Mouse (Mus musculus): ENCODE results near the gene Farsa. TPM values are rescaled to one million over a fixed set of nuclear protein-coding genes. Genes with fewer than 3 reads are reported as not detected.

Farsa gene
- polyA plus RNA-seq, 1 experiment = 104 TPM

- H3K36me3 ChIP-seq (ENCODE audit: control insufficient read depth, insufficient read depth) = no peaks in the 10 kb centered on the region
- H3K79me2 ChIP-seq (ENCODE audit: control insufficient read depth, insufficient read depth) = no peaks in the 10 kb centered on the region
- no peak overlapping the region for H3K4me3 ChIP-seq (ENCODE audit: insufficient read depth, poor library complexity, severe bottlenecking)
- H3ac ChIP-seq (ENCODE audit: control insufficient read depth, insufficient read length, low read depth) = no peak overlapping the region
- H3K79me3 ChIP-seq (ENCODE audit: low read depth) = no peaks in the 10 kb centered on the region
- no peaks in the 10 kb centered on the region for H3K27me3 ChIP-seq (ENCODE audit: control insufficient read depth, insufficient read depth, insufficient read length)
- no peak for TF ChIP-seq USF1 (IDR thresholded peaks at IDR 0.05; ENCODE audit: low read depth)
- no peak for TF ChIP-seq CTCF (IDR thresholded peaks at IDR 0.05; ENCODE audit: control insufficient read depth, insufficient read depth, insufficient read length)
- no peak for TF ChIP-seq CEBPB (IDR thresholded peaks at IDR 0.05; ENCODE audit: low read depth)
- TF ChIP-seq MYOG (IDR thresholded peaks at IDR 0.05; ENCODE audit: control insufficient read depth, extremely low read depth, insufficient read length) = no peak
- TF ChIP-seq FOSL1 (IDR thresholded peaks at IDR 0.05; ENCODE audit: insufficient read depth, low read length, poor library complexity, severe bottlenecking) = no peak
- no peak for TF ChIP-seq MYOD1 (IDR thresholded peaks at IDR 0.05; ENCODE audit: control insufficient read depth, insufficient read length, low read depth)
- no peak for TF ChIP-seq MAX (IDR thresholded peaks at IDR 0.05)
These were observed 22.1 kb downstream of the Farsa start for GRCm38 (mm10) chr8:84878915-84879314.

GRCm38 (mm10) chr8:84884728-84885127 lies 27.9 kb downstream of the Farsa start:
- no peaks in the 10 kb centered on the region for H3K36me3 ChIP-seq (ENCODE audit: control insufficient read depth, insufficient read depth)
- H3ac ChIP-seq (ENCODE audit: control insufficient read depth, insufficient read length, low read depth) = no peak overlapping the region
- H3K27me3 ChIP-seq (ENCODE audit: control insufficient read depth, insufficient read depth, insufficient read length) = no peaks in the 10 kb centered on the region
- H3K79me3 ChIP-seq (ENCODE audit: low read depth) = no peaks in the 10 kb centered on the region
- TF ChIP-seq CEBPB (IDR thresholded peaks at IDR 0.05; ENCODE audit: low read depth) (no peak), MYOD1 (IDR thresholded peaks at IDR 0.05; ENCODE audit: control insufficient read depth, insufficient read length, low read depth) (no peak), CTCF (IDR thresholded peaks at IDR 0.05; ENCODE audit: control insufficient read depth, insufficient read depth, insufficient read length) (no peak), MAX (IDR thresholded peaks at IDR 0.05) (no peak), USF1 (IDR thresholded peaks at IDR 0.05; ENCODE audit: low read depth) (no peak), MYOG (IDR thresholded peaks at IDR 0.05; ENCODE audit: control insufficient read depth, extremely low read depth, insufficient read length) (no peak), FOSL1 (IDR thresholded peaks at IDR 0.05; ENCODE audit: insufficient read depth, low read length, poor library complexity, severe bottlenecking) (no peak)
- no peak overlapping the region for H3K4me3 ChIP-seq (ENCODE audit: insufficient read depth, poor library complexity, severe bottlenecking)
- H3K79me2 ChIP-seq (ENCODE audit: control insufficient read depth, insufficient read depth) = no peaks in the 10 kb centered on the region

GRCm38 (mm10) chr8:84888280-84888679 lies 31.5 kb downstream of the Farsa start:
- Histone ChIP-seq H3K27me3 (ENCODE audit: control insufficient read depth, insufficient read depth, insufficient read length) (no peaks in the 10 kb centered on the region), H3K36me3 (ENCODE audit: control insufficient read depth, insufficient read depth) (no peaks in the 10 kb centered on the region), H3ac (ENCODE audit: control insufficient read depth, insufficient read length, low read depth) (no peak overlapping the region), H3K4me3 (ENCODE audit: insufficient read depth, poor library complexity, severe bottlenecking) (no peak overlapping the region), H3K79me2 (ENCODE audit: control insufficient read depth, insufficient read depth) (no peaks in the 10 kb centered on the region), H3K79me3 (ENCODE audit: low read depth) (no peaks in the 10 kb centered on the region)
- no peak for TF ChIP-seq CEBPB (IDR thresholded peaks at IDR 0.05; ENCODE audit: low read depth)
- no peak for TF ChIP-seq MAX (IDR thresholded peaks at IDR 0.05)
- TF ChIP-seq FOSL1 (IDR thresholded peaks at IDR 0.05; ENCODE audit: insufficient read depth, low read length, poor library complexity, severe bottlenecking) = no peak
- TF ChIP-seq MYOD1 (IDR thresholded peaks at IDR 0.05; ENCODE audit: control insufficient read depth, insufficient read length, low read depth) = no peak
- no peak for TF ChIP-seq USF1 (IDR thresholded peaks at IDR 0.05; ENCODE audit: low read depth)
- TF ChIP-seq CTCF (IDR thresholded peaks at IDR 0.05; ENCODE audit: control insufficient read depth, insufficient read depth, insufficient read length) = no peak

GRCm38 (mm10) chr8:84889141-84889540 lies 32.4 kb downstream of the Farsa start:
- no peaks in the 10 kb centered on the region for H3K27me3 ChIP-seq (ENCODE audit: control insufficient read depth, insufficient read depth, insufficient read length)
- H3ac ChIP-seq (ENCODE audit: control insufficient read depth, insufficient read length, low read depth) = no peak overlapping the region
- no peaks in the 10 kb centered on the region for H3K36me3 ChIP-seq (ENCODE audit: control insufficient read depth, insufficient read depth)
- no peak for TF ChIP-seq MYOD1 (IDR thresholded peaks at IDR 0.05; ENCODE audit: control insufficient read depth, insufficient read length, low read depth)
- TF ChIP-seq CTCF (IDR thresholded peaks at IDR 0.05; ENCODE audit: control insufficient read depth, insufficient read depth, insufficient read length) = no peak
- TF ChIP-seq USF1 (IDR thresholded peaks at IDR 0.05; ENCODE audit: low read depth) = no peak
- TF ChIP-seq FOSL1 (IDR thresholded peaks at IDR 0.05; ENCODE audit: insufficient read depth, low read length, poor library complexity, severe bottlenecking) = no peak
- no peak for TF ChIP-seq MAX (IDR thresholded peaks at IDR 0.05)
- no peak for TF ChIP-seq MYOG (IDR thresholded peaks at IDR 0.05; ENCODE audit: control insufficient read depth, extremely low read depth, insufficient read length)
- no peak for TF ChIP-seq CEBPB (IDR thresholded peaks at IDR 0.05; ENCODE audit: low read depth)
- no peak overlapping the region for H3K4me3 ChIP-seq (ENCODE audit: insufficient read depth, poor library complexity, severe bottlenecking)
- no peaks in the 10 kb centered on the region for H3K79me2 ChIP-seq (ENCODE audit: control insufficient read depth, insufficient read depth)
- no peaks in the 10 kb centered on the region for H3K79me3 ChIP-seq (ENCODE audit: low read depth)

- no peaks in the 10 kb centered on the region for H3K79me3 ChIP-seq (ENCODE audit: low read depth)
- no peaks in the 10 kb centered on the region for H3K36me3 ChIP-seq (ENCODE audit: control insufficient read depth, insufficient read depth)
- H3ac ChIP-seq (ENCODE audit: control insufficient read depth, insufficient read length, low read depth) = peak overlapping the region; percentile 75
- H3K27me3 ChIP-seq (ENCODE audit: control insufficient read depth, insufficient read depth, insufficient read length) = no peaks in the 10 kb centered on the region
- no peaks in the 10 kb centered on the region for H3K79me2 ChIP-seq (ENCODE audit: control insufficient read depth, insufficient read depth)
- H3K4me3 ChIP-seq (ENCODE audit: insufficient read depth, poor library complexity, severe bottlenecking) = peak overlapping the region; percentile 61
- TF ChIP-seq MYOD1 (IDR thresholded peaks at IDR 0.05; ENCODE audit: control insufficient read depth, insufficient read length, low read depth) (no peak), CTCF (IDR thresholded peaks at IDR 0.05; ENCODE audit: control insufficient read depth, insufficient read depth, insufficient read length) (no peak), USF1 (IDR thresholded peaks at IDR 0.05; ENCODE audit: low read depth) (no peak), FOSL1 (IDR thresholded peaks at IDR 0.05; ENCODE audit: insufficient read depth, low read length, poor library complexity, severe bottlenecking) (no peak), MAX (IDR thresholded peaks at IDR 0.05) (no peak), MYOG (IDR thresholded peaks at IDR 0.05; ENCODE audit: control insufficient read depth, extremely low read depth, insufficient read length) (no peak), CEBPB (IDR thresholded peaks at IDR 0.05; ENCODE audit: low read depth) (no peak)
These were observed 36.4 kb downstream of the Farsa start for GRCm38 (mm10) chr8:84892993-84893708.
